Mouse (Mus musculus) neural tube, embryonic 15.5 days (tissue): ENCODE data around the gene Zfp874b. TPM values are rescaled to one million over a fixed set of nuclear protein-coding genes. Genes with fewer than 3 reads are reported as not detected.
"Not testable (repeated sequence)": the region's sequence is repeated elsewhere in the genome, so short reads cannot be mapped to it uniquely, and the experiment has no call there.

Experiments
- ATAC-seq: fragments of 200-750 bp; cut with Nextera tagmentation; 2 replicates; pipeline ENCODE4 v1.8.0; 2017; ENCODE audit warnings: mild to moderate bottlenecking, moderate TSS enrichment, moderate library complexity; ENCODE audit not compliant: low FRiP score
- H3K27ac ChIP-seq: fragments of 300-500 bp; sonication (generic); replicated peaks from 2 replicates; pipeline ENCODE4 v1.5.1; 2015; ENCODE audit warnings: mild to moderate bottlenecking, inconsistent platforms
- H3K27me3 ChIP-seq: fragments of 300-500 bp; sonication (generic); replicated peaks from 2 replicates; pipeline ENCODE4 v1.6.1; 2015; ENCODE audit warnings: inconsistent platforms
- H3K36me3 ChIP-seq: fragments of 300-500 bp; sonication (generic); 2 replicates; pipeline ENCODE4 v1.6.1; 2015; ENCODE audit warnings: inconsistent platforms
- H3K4me1 ChIP-seq: fragments of 300-500 bp; sonication (generic); 2 replicates; pipeline ENCODE4 v1.6.1; 2015; ENCODE audit warnings: inconsistent platforms
- H3K4me2 ChIP-seq: fragments of 300-500 bp; sonication (generic); 2 replicates; pipeline ENCODE4 v1.6.1; 2015; ENCODE audit warnings: inconsistent platforms, mild to moderate bottlenecking, moderate library complexity
- H3K4me3 ChIP-seq: fragments of 300-500 bp; sonication (generic); replicated peaks from 2 replicates; pipeline ENCODE4 v1.5.1; 2015; ENCODE audit warnings: mild to moderate bottlenecking, inconsistent platforms
- H3K9ac ChIP-seq: fragments of 300-500 bp; sonication (generic); replicated peaks from 2 replicates; pipeline ENCODE4 v1.6.1; 2015; ENCODE audit warnings: mild to moderate bottlenecking, inconsistent platforms
- H3K9me3 ChIP-seq: fragments of 300-500 bp; sonication (generic); replicated peaks from 2 replicates; pipeline ENCODE4 v1.6.1; 2016; ENCODE audit warnings: inconsistent platforms
- WGBS: fragments of 180-500 bp; shearing (Covaris S2); methylation state at CpG from one replicate; pipeline ENCODE4 v1.1.7; 2015; ENCODE audit warnings: mixed read lengths; 5-methylcytosine and 5-hydroxymethylcytosine counted together
- polyA plus RNA-seq: library from polyadenylated mRNA; unstranded; fragments of >200 nt; fragmentation: Nextera tagmentation; extraction: Ambion mirVana; gene quantifications from 2 replicates; pipeline ENCODE4 v1.2.1, GENCODE M21; 2015

The Zfp874b gene
- 2.5 and 3.7 TPM in 2 replicates for polyA plus RNA-seq

- no peaks in the 10 kb centered on the region for H3K9me3 ChIP-seq
- peak; percentile 97 for ATAC-seq
- H3K27ac ChIP-seq: 0 out of 2 replicates have a peak within 1 kb of the TSS, but pooled peaks have one; percentile 28
- H3K27me3 ChIP-seq: no peaks in the 10 kb centered on the region
- peak within 1 kb of the TSS; percentile 55 for H3K9ac ChIP-seq
- H3K4me1 ChIP-seq: peaks cover 12% of the 10 kb centered on the region
- peak within 1 kb of the TSS; percentile 70 for H3K4me3 ChIP-seq
- 5% methylated on average over 20 of the region's 20 CpGs for WGBS
- peaks cover 16% of the 10 kb centered on the region for H3K36me3 ChIP-seq
- peak within 1 kb of the TSS; percentile 70 for H3K4me2 ChIP-seq
Observed at GRCm38 (mm10) chr13:67483625-67484423, at the start of gene Zfp874b. TSS of gene Zfp874b (minus strand) at chr13:67484258.

- Histone ChIP-seq H3K4me1 (peaks cover 26% of the 10 kb centered on the region), H3K27ac (no peak overlapping the region), H3K9me3 (no peaks in the 10 kb centered on the region), H3K4me3 (no peak overlapping the region), H3K9ac (no peak overlapping the region), H3K27me3 (no peaks in the 10 kb centered on the region), H3K4me2 (no peak overlapping the region), H3K36me3 (no peaks in the 10 kb centered on the region)
- 64% methylated on average over 3 of the region's 3 CpGs for WGBS
- ATAC-seq: no peak
Observed at GRCm38 (mm10) chr13:67527049-67527730, 43.1 kb upstream of the Zfp874b start.

- Histone ChIP-seq H3K27me3 (no peaks in the 10 kb centered on the region), H3K9ac (peak within 1 kb of the TSS; percentile 87), H3K4me3 (peak within 1 kb of the TSS; percentile 97), H3K4me2 (peak within 1 kb of the TSS; percentile 78), H3K9me3 (no peaks in the 10 kb centered on the region), H3K27ac (peak within 1 kb of the TSS; percentile 86), H3K36me3 (no peaks in the 10 kb centered on the region), H3K4me1 (peaks cover 26% of the 10 kb centered on the region)
- WGBS: under 1% methylated on average over 27 of the region's 27 CpGs
- peak; percentile 99 for ATAC-seq
Observed at GRCm38 (mm10) chr13:67525753-67526410, 41.8 kb upstream of the Zfp874b start, which contains the start of the genes Gm26965 and Zfp87. TSS of gene Gm26965 (minus strand) at chr13:67526151. TSS of gene Zfp87 (minus strand) at chr13:67526177.

DNA sequence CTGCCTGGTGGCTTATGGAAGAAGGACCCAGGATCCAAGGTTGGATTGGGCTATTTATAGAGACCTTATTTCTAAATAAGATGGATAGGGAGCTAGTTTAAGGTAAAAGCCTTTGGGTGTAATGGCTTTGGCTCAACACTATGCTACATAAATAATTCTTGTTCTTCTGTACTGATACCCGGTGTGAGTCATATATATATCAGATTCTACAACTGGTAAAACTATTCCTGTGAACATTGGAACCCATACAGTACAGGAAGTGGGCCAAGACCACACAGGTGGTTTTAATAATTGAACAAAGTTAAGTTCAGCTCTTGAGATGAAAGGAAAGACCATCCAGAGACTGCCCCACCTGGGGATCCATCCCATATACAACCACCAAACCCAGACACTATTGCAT, 16.9 kb upstream of the Zfp874b start:
- Histone ChIP-seq H3K4me1 (peaks cover 14% of the 10 kb centered on the region), H3K9ac (no peak overlapping the region), H3K4me2 (peak overlapping the region; percentile 86), H3K4me3 (no peak overlapping the region), H3K27ac (no peak overlapping the region), H3K36me3 (peaks cover 8% of the 10 kb centered on the region), H3K27me3 (no peaks in the 10 kb centered on the region), H3K9me3 (no peaks in the 10 kb centered on the region)
- 85% methylated on average over 1 of the region's 1 CpGs for WGBS
- peak; percentile 28; the same call in 1 of the 2 replicates for ATAC-seq

- ATAC-seq: peak; percentile 98
- Histone ChIP-seq H3K4me3 (peak within 1 kb of the TSS; percentile 84), H3K4me1 (peaks cover 14% of the 10 kb centered on the region), H3K9me3 (no peaks in the 10 kb centered on the region), H3K9ac (peak within 1 kb of the TSS; percentile 62), H3K4me2 (peak within 1 kb of the TSS; percentile 86), H3K27ac (peak within 1 kb of the TSS; percentile 60), H3K27me3 (no peaks in the 10 kb centered on the region), H3K36me3 (peaks cover 13% of the 10 kb centered on the region)
- under 1% methylated on average over 22 of the region's 22 CpGs for WGBS
Observed at GRCm38 (mm10) chr13:67500084-67500719, 16.1 kb upstream of the Zfp874b start, which contains the start of gene Zfp58. TSS of gene Zfp58 (minus strand) at chr13:67500555.

- Histone ChIP-seq H3K9ac (no peak overlapping the region), H3K4me1 (peaks cover 12% of the 10 kb centered on the region), H3K36me3 (peaks cover 55% of the 10 kb centered on the region), H3K9me3 (peaks cover 5% of the 10 kb centered on the region; the same call in 1 of the 2 replicates), H3K27ac (no peak overlapping the region), H3K4me3 (no peak overlapping the region), H3K4me2 (no peak overlapping the region), H3K27me3 (no peaks in the 10 kb centered on the region)
- no peak for ATAC-seq
- WGBS: 93% methylated on average over 1 of the region's 1 CpGs
Observed at GRCm38 (mm10) chr13:67495631-67496030, 11.6 kb upstream of the Zfp874b start.

DNA sequence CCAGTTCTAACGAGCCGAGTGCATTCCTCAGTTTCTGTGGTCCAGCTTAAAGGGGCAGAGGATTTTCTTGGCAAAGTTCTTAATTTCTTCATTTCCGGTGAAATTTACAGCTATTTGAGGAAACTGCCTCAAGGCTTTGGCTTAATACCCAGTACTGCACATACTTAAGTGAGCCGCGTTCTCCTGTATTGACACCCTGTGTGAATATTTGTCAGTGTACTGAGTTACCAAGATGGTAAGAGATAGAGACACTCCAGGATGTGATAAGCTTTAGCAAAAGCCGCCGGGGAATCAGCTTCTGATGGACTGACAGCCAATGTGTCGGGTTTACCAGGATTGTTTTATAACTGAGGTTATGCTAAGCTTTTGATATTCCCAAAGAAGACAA, 360 bp upstream of the Zfp874b start:
- H3K27ac ChIP-seq: 0 out of 2 replicates have a peak overlapping the region, but pooled peaks have one; percentile 23
- peak overlapping the region; percentile 70 for H3K4me2 ChIP-seq
- peak overlapping the region; percentile 37; the same call in 1 of the 2 replicates for H3K9ac ChIP-seq
- no peaks in the 10 kb centered on the region for H3K9me3 ChIP-seq
- H3K27me3 ChIP-seq: no peaks in the 10 kb centered on the region
- ATAC-seq: peak; percentile 64
- H3K4me1 ChIP-seq: peaks cover 12% of the 10 kb centered on the region
- 41% methylated on average over 8 of the region's 8 CpGs for WGBS
- peak overlapping the region; percentile 70 for H3K4me3 ChIP-seq
- H3K36me3 ChIP-seq: peaks cover 20% of the 10 kb centered on the region

GRCm38 (mm10) chr13:67481528-67481927, 2.5 kb downstream of the Zfp874b start:
- Histone ChIP-seq H3K9ac (no peak overlapping the region), H3K27ac (no peak overlapping the region), H3K4me3 (no peak overlapping the region), H3K4me1 (peaks cover 12% of the 10 kb centered on the region), H3K4me2 (no peak overlapping the region), H3K9me3 (no peaks in the 10 kb centered on the region), H3K36me3 (peaks cover 6% of the 10 kb centered on the region), H3K27me3 (no peaks in the 10 kb centered on the region)
- no peak for ATAC-seq
- WGBS: 73% methylated on average over 4 of the region's 4 CpGs

DNA sequence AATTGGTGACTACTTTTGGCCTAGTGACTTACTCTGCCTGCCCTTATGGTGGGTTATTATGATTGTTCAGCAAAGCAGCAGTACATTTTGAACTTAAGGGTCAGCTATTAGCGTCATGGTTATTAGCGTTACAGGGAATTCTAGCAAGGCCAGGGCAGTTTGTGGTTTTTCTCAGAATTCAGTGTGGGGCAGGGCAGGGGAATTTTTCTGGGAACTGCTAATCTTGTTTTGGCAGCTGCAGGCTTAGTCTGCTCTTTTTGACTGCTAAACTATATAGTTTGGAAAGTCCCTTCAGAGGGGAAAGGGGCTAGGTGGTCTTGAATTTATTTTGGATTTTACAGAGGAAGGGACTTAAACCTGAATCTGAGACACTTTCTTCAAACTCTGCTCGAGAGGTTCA, 14.8 kb downstream of the Zfp874b start:
- no peaks in the 10 kb centered on the region for H3K27me3 ChIP-seq
- no peak overlapping the region for H3K4me3 ChIP-seq
- no peak for ATAC-seq
- H3K9ac ChIP-seq: no peak overlapping the region
- H3K4me2 ChIP-seq: no peak overlapping the region
- H3K4me1 ChIP-seq: no peaks in the 10 kb centered on the region
- H3K27ac ChIP-seq: no peak overlapping the region
- H3K9me3 ChIP-seq: no peaks in the 10 kb centered on the region
- peaks cover 27% of the 10 kb centered on the region for H3K36me3 ChIP-seq
- WGBS: 93% methylated on average over 3 of the region's 3 CpGs

DNA sequence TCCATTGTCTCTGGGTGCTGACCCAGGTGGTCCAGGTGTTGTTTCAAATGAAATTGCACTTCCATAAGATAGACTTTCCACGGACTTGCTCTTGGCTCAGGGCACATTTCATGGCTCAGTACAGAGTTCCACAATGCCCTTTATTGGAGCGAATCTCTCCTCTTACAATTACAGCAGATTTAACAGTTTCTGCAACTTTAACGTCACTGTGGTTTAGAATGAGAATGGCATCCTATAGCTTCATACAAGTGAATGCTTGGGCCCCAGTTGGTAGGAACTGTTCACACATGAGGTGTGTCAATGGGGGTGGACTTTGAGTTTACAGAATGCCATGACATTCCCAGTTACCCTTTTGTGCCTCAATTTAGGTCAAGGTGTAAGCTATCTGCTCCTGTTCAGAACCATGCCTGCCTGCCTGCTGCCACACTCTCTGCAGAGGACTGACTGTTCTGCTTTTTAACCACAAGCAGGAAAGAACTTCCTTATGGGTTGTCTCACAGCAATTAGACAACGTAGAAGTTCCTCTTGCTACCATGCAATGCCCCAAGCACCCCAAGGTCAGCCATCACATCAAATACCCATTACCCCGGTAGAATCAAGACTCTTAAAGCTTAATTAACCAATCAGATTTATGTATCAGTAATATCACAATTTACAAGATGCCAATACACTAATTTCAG, 20.4 kb downstream of the Zfp874b start:
- H3K27ac ChIP-seq, ATAC-seq, H3K36me3 ChIP-seq, H3K27me3 ChIP-seq, H3K4me3 ChIP-seq, H3K4me2 ChIP-seq, H3K9ac ChIP-seq, H3K9me3 ChIP-seq, H3K4me1 ChIP-seq: not testable (repeated sequence)
- 98% methylated on average over 3 of the region's 5 CpGs for WGBS
